Mouse (Mus musculus) hindbrain, embryonic 16.5 days (tissue): ENCODE measurements around the gene Glyctk. TPM values are rescaled to one million over a fixed set of nuclear protein-coding genes. Genes with fewer than 3 reads are reported as not detected.

Source experiments
- ATAC-seq: fragments of 200-750 bp; cut with Nextera tagmentation; 2 replicates; pipeline ENCODE4 v1.8.0; 2017; ENCODE audit warnings: moderate TSS enrichment, moderate library complexity
- H3K27ac ChIP-seq: fragments of 300-500 bp; sonication (generic); 2 replicates; pipeline ENCODE4 v1.5.1; 2014; ENCODE audit warnings: low read depth, mild to moderate bottlenecking, control low read depth, low read length, moderate library complexity
- H3K27me3 ChIP-seq: fragments of 300-500 bp; sonication (generic); replicated peaks from 2 replicates; pipeline ENCODE4 v1.6.1; 2014; ENCODE audit warnings: low read length; ENCODE audit not compliant: control insufficient read depth, insufficient read depth
- H3K36me3 ChIP-seq: fragments of 300-500 bp; sonication (generic); 2 replicates; pipeline ENCODE4 v1.6.1; 2014; ENCODE audit warnings: mild to moderate bottlenecking, low read length, moderate library complexity, mixed read lengths; ENCODE audit not compliant: control insufficient read depth, insufficient read depth
- H3K4me1 ChIP-seq: fragments of 300-500 bp; sonication (generic); 2 replicates; pipeline ENCODE4 v1.6.1; 2014; ENCODE audit warnings: low read depth, low read length; ENCODE audit not compliant: control insufficient read depth, insufficient read depth
- H3K4me2 ChIP-seq: fragments of 300-500 bp; sonication (generic); 2 replicates; pipeline ENCODE4 v1.6.1; 2014; ENCODE audit warnings: mild to moderate bottlenecking, low read length, control low read depth, moderate library complexity
- H3K4me3 ChIP-seq: fragments of 300-500 bp; sonication (generic); 2 replicates; pipeline ENCODE4 v1.5.1; 2014; ENCODE audit warnings: mild to moderate bottlenecking, low read length, control low read depth, moderate library complexity
- H3K9ac ChIP-seq: fragments of 300-500 bp; sonication (generic); 2 replicates; pipeline ENCODE4 v1.6.1; 2014; ENCODE audit warnings: low read depth, mild to moderate bottlenecking, control low read depth, low read length, moderate library complexity
- H3K9me3 ChIP-seq: fragments of 300-500 bp; sonication (generic); 2 replicates; pipeline ENCODE4 v1.6.1; 2014; ENCODE audit warnings: mild to moderate bottlenecking, low read length, moderate library complexity; ENCODE audit not compliant: control insufficient read depth
- WGBS: fragments of 180-500 bp; shearing (Covaris S2); extraction: QIAGEN DNeasy Blood & Tissue Kit; methylation state at CpG from one replicate; pipeline ENCODE4 v1.1.7; 2014; 5-methylcytosine and 5-hydroxymethylcytosine counted together
- polyA plus RNA-seq: library from polyadenylated mRNA; unstranded; fragments of >200 nt; fragmentation: Nextera tagmentation; extraction: Ambion mirVana; gene quantifications from 2 replicates; pipeline ENCODE4 v1.2.1, GENCODE M21; 2015

Glyctk gene
- polyA plus RNA-seq, 1 experiment from 2014 or later: 2.1 TPM

- WGBS: 78% methylated on average over 21 of the region's 21 CpGs
- H3K4me3 ChIP-seq: no peak overlapping the region
- no peak overlapping the region for H3K9ac ChIP-seq
- H3K4me2 ChIP-seq: no peak overlapping the region
- peaks cover 8% of the 10 kb centered on the region for H3K36me3 ChIP-seq
- no peak for ATAC-seq
- no peaks in the 10 kb centered on the region for H3K27me3 ChIP-seq
- peaks cover 7% of the 10 kb centered on the region; the same call in 1 of the 2 replicates for H3K4me1 ChIP-seq
- H3K9me3 ChIP-seq: no peaks in the 10 kb centered on the region
- no peak overlapping the region for H3K27ac ChIP-seq
Measured at GRCm38 (mm10) chr9:106156921-106157622, 866 bp downstream of the Glyctk start.

GRCm38 (mm10) chr9:106156419-106156818 is 1.5 kb downstream of the Glyctk start:
- ATAC-seq: peak; percentile 49
- Histone ChIP-seq H3K27ac (peak overlapping the region; percentile 56; the same call in 1 of the 2 replicates), H3K36me3 (peaks cover 8% of the 10 kb centered on the region), H3K9me3 (no peaks in the 10 kb centered on the region), H3K4me1 (peaks cover 7% of the 10 kb centered on the region; the same call in 1 of the 2 replicates), H3K4me2 (no peak overlapping the region), H3K27me3 (no peaks in the 10 kb centered on the region), H3K9ac (no peak overlapping the region), H3K4me3 (no peak overlapping the region)
- WGBS: 43% methylated on average over 5 of the region's 5 CpGs

GRCm38 (mm10) chr9:106154106-106154505 is 3.8 kb downstream of the Glyctk start:
- no peak overlapping the region for H3K27ac ChIP-seq
- H3K27me3 ChIP-seq: no peaks in the 10 kb centered on the region
- peaks cover 20% of the 10 kb centered on the region for H3K4me1 ChIP-seq
- H3K36me3 ChIP-seq: peaks cover 8% of the 10 kb centered on the region
- no peak for ATAC-seq
- H3K4me2 ChIP-seq: no peak overlapping the region
- WGBS: 84% methylated on average over 9 of the region's 9 CpGs
- no peak overlapping the region for H3K9ac ChIP-seq
- H3K4me3 ChIP-seq: no peak overlapping the region
- H3K9me3 ChIP-seq: no peaks in the 10 kb centered on the region

GRCm38 (mm10) chr9:106149399-106149754 is 8.6 kb downstream of the Glyctk start:
- no peaks in the 10 kb centered on the region for H3K9me3 ChIP-seq
- H3K27me3 ChIP-seq: no peaks in the 10 kb centered on the region
- peaks cover 8% of the 10 kb centered on the region for H3K36me3 ChIP-seq
- H3K4me3 ChIP-seq: peak overlapping the region; percentile 75
- H3K4me1 ChIP-seq: peaks cover 26% of the 10 kb centered on the region
- peak overlapping the region; percentile 92 for H3K27ac ChIP-seq
- WGBS: 8% methylated on average over 10 of the region's 10 CpGs
- H3K4me2 ChIP-seq: peak overlapping the region; percentile 60
- ATAC-seq: no peak
- H3K9ac ChIP-seq: peak overlapping the region; percentile 93

- no peaks in the 10 kb centered on the region for H3K9me3 ChIP-seq
- ATAC-seq: peak; percentile 76
- H3K27ac ChIP-seq: peak overlapping the region; percentile 92
- H3K9ac ChIP-seq: peak overlapping the region; percentile 93
- peak overlapping the region; percentile 75 for H3K4me3 ChIP-seq
- peak overlapping the region; percentile 60 for H3K4me2 ChIP-seq
- H3K36me3 ChIP-seq: peaks cover 8% of the 10 kb centered on the region
- H3K27me3 ChIP-seq: no peaks in the 10 kb centered on the region
- under 1% methylated on average over 34 of the region's 36 CpGs for WGBS
- peaks cover 26% of the 10 kb centered on the region for H3K4me1 ChIP-seq
Measured at GRCm38 (mm10) chr9:106148541-106149398, 9.2 kb downstream of the Glyctk start.

GRCm38 (mm10) chr9:106147851-106148431 is 10.0 kb downstream of the Glyctk start:
- 3% methylated on average over 10 of the region's 10 CpGs for WGBS
- H3K4me3 ChIP-seq: peak overlapping the region; percentile 75
- peak overlapping the region; percentile 60 for H3K4me2 ChIP-seq
- peak overlapping the region; percentile 93 for H3K9ac ChIP-seq
- peak; percentile 53 for ATAC-seq
- H3K4me1 ChIP-seq: peaks cover 26% of the 10 kb centered on the region
- H3K27me3 ChIP-seq: no peaks in the 10 kb centered on the region
- no peaks in the 10 kb centered on the region for H3K9me3 ChIP-seq
- peak overlapping the region; percentile 92 for H3K27ac ChIP-seq
- H3K36me3 ChIP-seq: peaks cover 4% of the 10 kb centered on the region

GRCm38 (mm10) chr9:106147281-106147680 is 10.7 kb downstream of the Glyctk start:
- H3K4me1 ChIP-seq: peaks cover 26% of the 10 kb centered on the region
- H3K36me3 ChIP-seq: no peaks in the 10 kb centered on the region; the same call in none of the 2 replicates
- peak overlapping the region; percentile 92 for H3K27ac ChIP-seq
- 33% methylated on average over 5 of the region's 5 CpGs for WGBS
- no peaks in the 10 kb centered on the region for H3K27me3 ChIP-seq
- H3K9me3 ChIP-seq: no peaks in the 10 kb centered on the region
- H3K9ac ChIP-seq: peak overlapping the region; percentile 93
- H3K4me2 ChIP-seq: peak overlapping the region; percentile 60
- peak overlapping the region; percentile 75 for H3K4me3 ChIP-seq
- no peak for ATAC-seq

GRCm38 (mm10) chr9:106145582-106145981 is 12.4 kb downstream of the Glyctk start:
- Histone ChIP-seq H3K4me1 (peaks cover 20% of the 10 kb centered on the region), H3K9me3 (no peaks in the 10 kb centered on the region), H3K4me2 (no peak overlapping the region), H3K9ac (no peak overlapping the region), H3K27ac (no peak overlapping the region), H3K36me3 (no peaks in the 10 kb centered on the region), H3K4me3 (no peak overlapping the region), H3K27me3 (no peaks in the 10 kb centered on the region)
- 58% methylated on average over 2 of the region's 2 CpGs for WGBS
- ATAC-seq: no peak

GRCm38 (mm10) chr9:106144176-106144575 is 13.8 kb downstream of the Glyctk start:
- 57% methylated on average over 7 of the region's 7 CpGs for WGBS
- H3K27ac ChIP-seq: no peak overlapping the region

More at GRCm38 (mm10) chr9:106144176-106144575, 13.8 kb downstream of the Glyctk start:
- no peak overlapping the region for H3K4me2 ChIP-seq
- H3K4me3 ChIP-seq: no peak overlapping the region
- H3K9ac ChIP-seq: no peak overlapping the region
- peaks cover 13% of the 10 kb centered on the region for H3K4me1 ChIP-seq
- H3K36me3 ChIP-seq: no peaks in the 10 kb centered on the region
- no peaks in the 10 kb centered on the region for H3K27me3 ChIP-seq
- no peak for ATAC-seq
- H3K9me3 ChIP-seq: no peaks in the 10 kb centered on the region
